Mouse (Mus musculus): ENCODE data around the gene Atxn7l1.

DNA sequence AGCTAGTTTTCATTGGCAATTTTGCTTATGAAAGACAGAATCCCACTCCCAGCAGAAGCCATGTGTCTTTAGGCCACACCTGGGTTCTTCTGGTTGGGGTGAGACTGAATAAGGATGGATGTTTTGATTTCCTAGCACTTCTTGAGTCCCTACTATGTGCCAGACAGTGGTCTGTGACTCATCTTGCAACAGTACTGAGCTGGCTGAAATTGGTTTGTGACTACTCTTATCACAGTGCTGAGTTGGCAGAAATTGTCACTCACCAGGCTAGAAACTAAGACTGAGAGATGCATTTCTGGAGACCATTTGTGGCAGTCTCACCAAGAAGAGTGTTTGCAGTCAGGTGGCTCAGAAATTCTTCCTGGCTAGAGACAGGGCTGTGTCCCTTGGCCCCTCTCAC lies 21.2 kb upstream of the Atxn7l1 start:
- TF ChIP-seq HCFC1 (IDR thresholded peaks at IDR 0.05; ENCODE audit: borderline replicate concordance, insufficient read depth, low read length): no peak
- TF ChIP-seq MAFK (IDR thresholded peaks at IDR 0.05; ENCODE audit: insufficient read depth, low read depth, low read length): 0 out of 2 replicates have a peak, but pooled peaks have one; percentile 50
- TF ChIP-seq ZNF384 (IDR thresholded peaks at IDR 0.05; ENCODE audit: low read depth, low read length): no peak
- no peak for TF ChIP-seq CHD2 (IDR thresholded peaks at IDR 0.05; ENCODE audit: low read depth, low read length)
- TF ChIP-seq ZC3H11A (IDR thresholded peaks at IDR 0.05; ENCODE audit: borderline replicate concordance, low read depth, low read length): no peak
